Mouse (Mus musculus) cerebellum, adult 9-11 months (tissue): ENCODE measurements at regions not wholly inside any gene's neighbourhood (a gene's known extent, or its start where the extent isn't known, plus 50 kb on each side); places are given as distances from the start of the nearest gene placed in this dataset.

ENCODE experiments used
- DNase-seq: peaks from one replicate; pipeline ENCODE4 v3.0.0; 2022

GRCm38 (mm10) chr10:15592161-15592560 is 874.1 kb upstream of the Gje1 start:
- peak; percentile 2 for DNase-seq

- DNase-seq: no peak
Observed at GRCm38 (mm10) chr10:15586081-15586480, 868.1 kb upstream of the Gje1 start.

- DNase-seq: no peak
Observed at GRCm38 (mm10) chr10:15564119-15564518, 846.1 kb upstream of the Gje1 start.

GRCm38 (mm10) chr10:15553407-15554064 is 835.5 kb upstream of the Gje1 start:
- no peak for DNase-seq

GRCm38 (mm10) chr10:15541797-15542350 is 823.9 kb upstream of the Gje1 start:
- no peak for DNase-seq

GRCm38 (mm10) chr10:15540780-15541426 is 822.9 kb upstream of the Gje1 start:
- no peak for DNase-seq

- DNase-seq: no peak
Observed at GRCm38 (mm10) chr10:15536053-15536452, 818.0 kb upstream of the Gje1 start.

GRCm38 (mm10) chr10:15487367-15487766 is 769.4 kb upstream of the Gje1 start:
- DNase-seq: no peak

- DNase-seq: no peak
Observed at GRCm38 (mm10) chr10:15443281-15443680, 725.3 kb upstream of the Gje1 start.

- DNase-seq: no peak
Observed at GRCm38 (mm10) chr10:15441216-15441615, 723.2 kb upstream of the Gje1 start.

GRCm38 (mm10) chr10:15426746-15427145 is 708.7 kb upstream of the Gje1 start:
- no peak for DNase-seq

GRCm38 (mm10) chr10:15406211-15406610 is 688.2 kb upstream of the Gje1 start:
- no peak for DNase-seq

GRCm38 (mm10) chr10:15405706-15406105 is 687.7 kb upstream of the Gje1 start:
- DNase-seq: no peak

- no peak for DNase-seq
Observed at GRCm38 (mm10) chr10:15399964-15400363, 682.0 kb upstream of the Gje1 start.

GRCm38 (mm10) chr10:15397114-15397513 is 679.1 kb upstream of the Gje1 start:
- DNase-seq: no peak

GRCm38 (mm10) chr10:15395295-15395694 is 677.3 kb upstream of the Gje1 start:
- no peak for DNase-seq

- DNase-seq: no peak
Observed at GRCm38 (mm10) chr10:15392027-15392816, 674.2 kb upstream of the Gje1 start.

- no peak for DNase-seq
Observed at GRCm38 (mm10) chr10:15373571-15373970, 655.6 kb upstream of the Gje1 start.
